Mouse (Mus musculus): ENCODE measurements at regions not wholly inside any gene's neighbourhood (a gene's known extent, or its start where the extent isn't known, plus 50 kb on each side); places are given as distances from the start of the nearest gene placed in this dataset.

DNA sequence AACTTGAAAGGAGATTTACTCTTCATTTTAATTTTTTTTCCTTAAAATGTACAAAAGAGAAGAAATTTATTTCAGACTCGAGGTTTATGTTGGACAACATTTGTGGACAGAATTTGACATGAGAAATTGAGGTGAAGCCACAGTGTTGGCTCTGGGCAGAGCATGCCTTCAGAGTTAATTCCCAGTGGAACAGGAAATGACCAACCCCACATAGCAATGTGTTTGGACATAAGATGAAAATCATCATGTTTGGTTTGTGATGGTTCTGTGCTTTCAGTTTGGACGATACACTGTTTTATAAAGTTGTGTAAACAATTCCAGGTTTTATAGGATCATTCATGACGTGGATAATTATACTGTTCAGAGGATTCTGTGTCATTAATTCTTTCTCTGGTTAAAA lies 271.9 kb upstream of the Mettl25 start:
- DNase-seq (ENCODE audit: extremely low read depth, low read depth), result no peak

DNA sequence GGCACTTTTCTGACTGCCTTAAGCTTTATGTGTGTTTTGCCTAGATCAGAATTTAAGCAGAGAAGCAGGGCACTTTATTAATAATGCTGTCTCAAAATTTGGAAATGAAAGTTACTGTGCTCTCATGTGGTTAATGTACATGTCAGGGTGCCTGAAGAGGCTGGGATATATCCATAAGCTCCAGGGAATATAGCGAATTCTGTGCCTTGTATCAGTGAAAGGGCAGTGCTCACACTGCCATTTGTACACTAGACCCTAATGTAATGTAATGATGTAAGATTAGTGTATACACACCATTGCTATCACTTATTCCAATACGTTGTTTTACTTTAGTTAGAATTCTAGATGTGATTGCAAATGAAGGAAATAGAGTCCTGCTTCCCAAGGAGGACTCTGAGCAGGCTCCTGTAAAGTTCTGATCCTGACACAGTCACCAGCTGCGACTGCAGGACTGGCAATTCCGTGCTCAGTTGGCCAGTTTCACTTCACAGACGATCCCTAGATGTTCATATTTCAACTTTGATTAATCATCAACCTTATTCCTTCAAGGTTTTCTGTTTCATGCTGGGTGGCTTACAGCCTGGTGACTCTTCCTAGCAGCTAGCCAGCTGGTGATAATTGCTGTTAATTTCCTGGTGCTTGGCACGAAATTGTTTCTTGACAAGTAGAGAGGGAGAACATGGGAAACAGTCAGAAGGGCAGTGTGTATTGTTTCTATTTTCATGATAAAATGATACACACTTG lies 273.7 kb upstream of the Mettl25 start:
- DNase-seq (ENCODE audit: extremely low read depth, low read depth), result no peak

DNA sequence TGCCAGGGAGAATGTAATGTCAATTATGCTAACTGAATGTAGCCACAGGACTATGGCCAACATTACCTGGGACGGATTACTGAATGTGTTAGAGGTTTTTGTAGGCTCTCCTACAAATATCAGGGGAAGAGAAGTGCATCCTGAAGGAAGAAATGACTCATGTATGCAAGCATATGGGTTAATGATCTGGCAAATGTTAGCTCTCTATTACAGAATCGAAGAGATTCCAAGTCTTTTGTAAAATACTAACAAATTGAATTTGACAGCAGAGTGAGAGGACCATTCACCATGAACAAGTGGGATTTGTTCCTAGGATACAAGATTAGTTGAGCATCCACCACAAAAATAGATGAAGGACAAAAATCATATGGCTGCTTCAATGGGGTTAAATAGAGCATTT lies 280.6 kb upstream of the Mettl25 start:
- no peak for DNase-seq (ENCODE audit: extremely low read depth, low read depth)

DNA sequence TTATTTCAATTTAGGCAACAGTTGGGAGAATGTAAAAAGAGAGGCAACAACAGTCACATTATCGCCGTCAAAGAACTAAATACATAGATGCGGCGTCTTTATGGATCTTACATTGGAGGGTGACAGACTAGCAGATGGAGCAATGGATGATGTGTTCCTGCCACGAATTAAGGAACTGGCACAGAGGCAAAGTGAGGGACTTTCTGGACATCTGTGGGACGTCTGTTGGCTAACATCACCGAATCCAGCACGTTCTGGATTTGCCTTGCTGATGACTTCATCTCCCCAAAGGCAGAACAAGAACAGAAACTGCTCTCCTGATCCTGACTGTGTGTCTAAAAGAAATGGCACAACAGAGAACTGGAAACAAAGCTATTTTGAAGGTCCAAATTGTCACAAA lies 281.8 kb upstream of the Mettl25 start:
- DNase-seq (ENCODE audit: extremely low read depth, low read depth), result no peak

DNA sequence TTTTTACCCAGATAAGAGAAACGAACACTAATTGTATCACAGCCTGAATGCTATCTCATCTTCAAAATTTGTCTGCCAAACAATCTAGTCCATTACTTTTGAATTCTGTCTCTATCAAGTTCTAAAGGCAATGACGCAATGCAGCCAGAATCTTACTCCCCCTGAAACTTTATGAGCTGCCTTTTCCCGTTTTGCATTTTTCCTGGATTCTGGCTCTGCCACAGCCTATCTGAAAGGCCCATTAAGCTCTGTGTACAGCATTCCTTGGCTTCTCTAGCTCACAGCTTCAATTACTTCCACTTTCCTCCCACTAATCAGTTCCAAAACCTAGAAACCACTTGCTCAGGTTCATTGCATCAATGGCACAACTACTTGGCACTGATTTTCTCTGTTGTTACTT lies 298.0 kb upstream of the Ppfia2 start:
- no peak for DNase-seq (ENCODE audit: extremely low read depth, low read depth)

DNA sequence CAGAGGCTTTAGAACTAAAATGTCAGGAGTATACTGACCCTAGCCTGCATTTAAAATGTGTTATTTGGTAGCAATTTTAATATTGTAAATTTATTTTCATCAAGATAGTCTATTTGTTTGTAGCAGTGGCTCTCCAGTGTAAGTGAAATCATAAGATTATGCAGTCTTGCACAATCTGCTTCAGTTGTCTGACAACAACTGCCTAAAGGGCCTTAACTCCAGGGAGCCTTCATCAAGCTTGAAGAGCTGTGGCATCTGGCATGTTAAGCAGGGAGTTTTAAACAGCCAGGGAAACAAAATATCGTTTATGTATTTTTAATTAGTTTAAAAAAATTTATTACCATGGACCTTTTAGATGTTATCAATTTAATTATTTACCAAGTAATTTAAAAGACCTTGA lies 295.7 kb upstream of the Ppfia2 start:
- no peak for DNase-seq (ENCODE audit: extremely low read depth, low read depth)

DNA sequence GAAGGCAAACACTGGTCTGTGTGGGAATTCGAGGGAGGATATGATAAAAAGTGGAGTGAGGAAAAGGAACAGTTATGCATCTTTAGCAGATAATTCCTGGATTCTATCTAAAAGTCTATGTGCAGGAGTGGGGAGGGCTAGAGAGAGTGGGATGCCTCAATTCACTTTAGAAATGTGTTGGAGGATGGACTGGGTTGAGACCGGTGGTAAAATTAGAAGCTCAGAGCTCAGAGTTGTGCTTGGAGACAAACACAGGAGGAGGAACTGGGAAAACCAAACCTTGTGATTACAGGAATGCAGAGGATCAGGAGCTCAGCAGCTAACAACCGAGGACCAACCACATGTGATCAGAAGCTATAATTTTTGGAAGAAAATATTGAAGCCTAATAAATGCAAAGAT lies 290.5 kb upstream of the Ppfia2 start:
- DNase-seq (ENCODE audit: extremely low read depth, low read depth), result no peak

DNA sequence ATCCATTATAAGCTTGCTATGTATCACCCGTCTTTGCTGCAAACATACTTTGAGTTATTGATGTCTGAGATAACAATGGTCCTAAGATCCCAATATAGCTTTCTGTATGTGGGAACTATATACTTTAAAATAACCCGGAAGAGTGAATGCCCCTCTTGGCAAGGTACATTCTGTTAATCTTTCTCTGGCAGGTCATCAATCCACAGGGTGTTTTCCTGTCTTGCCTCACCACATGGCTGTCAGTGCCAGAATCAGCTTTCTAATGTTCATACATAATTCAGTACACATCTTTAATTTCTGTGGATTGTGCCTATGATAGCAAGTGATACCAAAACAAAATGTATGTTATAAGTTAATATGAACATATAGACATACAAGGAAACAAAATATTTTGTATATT lies 267.6 kb upstream of the Ppfia2 start:
- no peak for DNase-seq (ENCODE audit: extremely low read depth, low read depth)

DNA sequence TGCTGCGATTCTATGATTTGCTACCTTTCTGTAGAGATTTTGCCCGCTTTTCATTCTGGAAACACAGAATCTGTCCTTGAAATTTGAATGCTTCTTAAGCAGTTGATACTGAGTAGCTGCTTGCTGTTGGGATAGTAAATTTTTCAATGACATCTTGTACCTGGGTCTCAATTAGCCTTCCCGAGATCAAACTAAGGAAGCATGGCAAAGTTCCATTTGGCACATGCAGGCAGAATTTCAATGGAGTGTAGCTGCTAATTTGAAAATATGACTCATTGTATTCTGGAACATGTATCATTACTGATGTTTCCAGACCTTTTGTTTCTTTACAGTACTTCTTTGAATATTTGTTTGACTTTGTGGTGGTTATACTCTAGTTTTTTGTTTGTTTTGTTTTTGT lies 245.9 kb upstream of the Ppfia2 start:
- no peak for DNase-seq (ENCODE audit: extremely low read depth, low read depth)

DNA sequence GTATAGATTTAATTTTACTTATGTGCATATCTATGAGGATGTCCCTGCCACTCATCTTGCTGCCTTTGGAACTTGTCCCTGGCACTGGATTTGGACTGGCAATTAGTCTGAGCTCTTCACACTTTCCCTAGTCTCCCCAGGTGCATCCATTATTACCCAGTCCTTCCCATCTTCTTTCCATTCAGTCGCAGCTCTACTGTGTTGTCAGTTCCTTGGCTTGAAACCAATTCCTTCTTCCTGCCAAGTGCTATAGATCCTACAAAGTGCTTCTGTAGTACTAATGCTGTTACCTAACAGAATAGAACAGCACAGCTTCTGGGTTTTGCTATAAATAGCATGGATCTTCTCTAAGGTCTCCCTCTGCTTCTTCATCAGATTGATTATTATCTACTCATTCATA lies 228.0 kb upstream of the Ppfia2 start:
- no peak for DNase-seq (ENCODE audit: extremely low read depth, low read depth)

DNA sequence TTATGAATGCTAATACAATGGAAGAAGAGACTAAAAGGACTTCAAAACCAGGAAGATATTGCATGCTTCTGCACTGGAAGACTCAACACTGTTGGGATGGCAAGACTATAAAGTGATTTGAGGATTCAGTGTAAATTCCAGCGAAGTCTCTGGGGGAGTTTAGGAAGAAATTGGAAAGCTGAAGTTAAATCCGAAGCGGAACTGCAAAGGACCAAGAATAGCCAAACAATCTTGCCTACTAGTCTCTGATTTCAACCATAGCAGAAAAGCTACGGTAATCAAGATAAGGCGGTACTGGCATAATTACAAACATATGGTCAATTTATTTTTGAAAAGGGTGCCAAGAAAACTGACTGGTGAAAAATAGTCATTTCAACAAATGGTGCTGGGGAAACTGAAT lies 216.0 kb upstream of the Ppfia2 start:
- no peak for DNase-seq (ENCODE audit: extremely low read depth, low read depth)

DNA sequence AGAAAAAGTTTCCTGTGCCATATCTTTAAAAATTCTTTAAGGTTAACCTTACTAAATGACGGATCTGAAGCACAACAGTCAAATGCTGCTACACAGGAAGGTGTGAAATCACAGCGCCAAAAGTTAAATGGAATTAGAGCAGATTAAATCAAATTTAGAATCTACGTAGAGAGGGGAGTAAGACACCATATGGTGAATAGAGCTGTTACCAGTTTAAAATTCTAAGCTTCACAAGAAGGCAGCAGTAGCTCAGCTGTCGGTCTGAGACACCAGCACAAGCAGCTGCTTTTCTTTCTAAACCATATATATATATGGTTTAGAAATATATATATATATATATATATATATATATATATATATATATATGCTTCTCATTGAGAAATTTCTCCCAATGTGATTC lies 210.3 kb upstream of the Ppfia2 start:
- no peak for DNase-seq (ENCODE audit: extremely low read depth, low read depth)

DNA sequence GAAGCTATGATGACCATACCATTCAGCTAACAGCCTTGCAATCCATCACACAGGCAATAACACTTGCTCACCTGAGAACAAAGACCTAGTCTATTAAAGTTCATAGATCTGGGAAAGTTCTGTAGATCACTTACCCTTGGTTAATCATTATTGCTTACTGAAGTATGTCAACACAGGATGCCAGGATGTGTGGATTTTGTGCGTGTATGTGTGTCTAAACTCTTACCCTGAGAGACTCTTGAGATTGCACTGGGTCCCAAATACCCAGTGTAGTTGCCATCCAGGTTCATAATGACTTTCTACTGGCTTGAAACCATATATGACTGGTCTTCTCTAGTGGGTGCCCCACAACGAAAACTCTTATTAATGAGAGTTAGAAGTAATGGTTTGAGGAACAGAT lies 196.8 kb upstream of the Ppfia2 start:
- DNase-seq (ENCODE audit: extremely low read depth, low read depth), result no peak

DNA sequence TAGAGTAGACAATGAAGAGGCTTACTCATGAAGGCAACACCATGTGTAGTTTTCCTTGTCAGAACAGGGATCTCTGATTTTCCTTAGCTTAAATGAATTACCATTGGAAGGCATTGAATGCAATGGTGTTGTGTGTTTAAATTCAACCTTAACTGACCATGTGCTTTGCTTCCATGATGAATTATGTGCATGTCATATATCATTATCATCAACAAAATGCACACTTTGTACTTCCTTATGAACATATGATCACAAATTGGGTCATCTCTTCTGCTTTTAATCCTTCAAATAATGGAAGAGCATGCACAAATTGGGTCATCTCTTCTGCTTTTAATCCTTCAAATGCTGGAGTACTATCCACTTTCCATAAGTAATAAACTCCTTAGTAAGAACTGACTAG lies 180.2 kb upstream of the Ppfia2 start:
- DNase-seq (ENCODE audit: extremely low read depth, low read depth), result no peak

DNA sequence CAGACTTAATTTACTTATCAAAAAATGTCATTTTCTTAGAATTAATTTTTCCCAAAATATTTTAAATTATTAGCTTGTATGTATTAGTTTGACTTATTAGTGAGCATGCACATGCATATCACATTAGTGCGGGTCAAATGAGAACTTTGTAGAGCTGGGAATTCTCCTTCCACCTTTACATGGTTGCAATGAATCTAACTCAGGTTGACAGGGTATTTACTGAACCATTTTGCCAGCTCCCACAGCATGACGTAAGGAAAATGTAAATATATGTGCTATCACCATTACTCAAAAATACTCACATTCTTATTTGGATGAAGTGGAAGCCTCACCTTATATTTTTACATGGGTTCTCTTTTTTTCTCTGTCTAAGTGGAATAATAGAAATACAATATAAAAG lies 179.4 kb upstream of the Ppfia2 start:
- no peak for DNase-seq (ENCODE audit: extremely low read depth, low read depth)

DNA sequence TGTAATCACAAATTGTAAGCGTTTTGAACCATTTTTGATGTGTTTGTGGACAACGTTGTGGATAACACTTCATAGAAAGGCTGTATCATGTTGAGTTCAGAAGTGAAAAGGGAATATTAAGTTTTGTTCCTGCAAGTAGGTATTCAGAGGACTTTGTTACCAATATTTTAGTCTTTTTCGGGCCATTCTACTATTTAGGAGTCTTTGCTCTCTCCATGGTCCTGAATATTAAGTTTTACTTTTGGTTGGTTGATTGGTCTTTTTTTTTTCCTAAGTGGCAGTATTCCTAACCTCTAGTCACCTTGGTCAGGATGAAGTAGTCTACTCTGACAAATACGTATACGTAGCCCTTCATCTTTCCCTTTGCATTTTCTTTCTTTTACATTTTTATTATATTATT lies 174.6 kb upstream of the Ppfia2 start:
- no peak for DNase-seq (ENCODE audit: extremely low read depth, low read depth)

DNA sequence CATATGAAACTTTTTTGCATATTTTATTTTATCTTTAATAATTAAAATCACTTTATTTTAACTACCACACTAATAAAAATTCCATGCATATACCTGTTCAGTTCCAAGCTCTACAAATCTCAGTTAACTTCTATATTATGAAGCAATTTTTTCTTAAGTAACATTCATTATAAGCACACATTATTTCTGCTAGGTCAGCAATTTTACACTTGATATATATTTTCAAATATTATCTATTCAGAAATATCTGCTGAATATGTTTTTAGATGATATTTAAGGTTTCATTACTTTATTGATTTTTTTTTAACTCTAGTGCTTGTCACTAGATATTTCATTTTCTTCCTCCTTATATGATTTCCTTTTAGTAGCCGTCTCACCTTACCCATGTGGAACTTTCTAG lies 135.0 kb upstream of the Ppfia2 start:
- no peak for DNase-seq (ENCODE audit: extremely low read depth, low read depth)

DNA sequence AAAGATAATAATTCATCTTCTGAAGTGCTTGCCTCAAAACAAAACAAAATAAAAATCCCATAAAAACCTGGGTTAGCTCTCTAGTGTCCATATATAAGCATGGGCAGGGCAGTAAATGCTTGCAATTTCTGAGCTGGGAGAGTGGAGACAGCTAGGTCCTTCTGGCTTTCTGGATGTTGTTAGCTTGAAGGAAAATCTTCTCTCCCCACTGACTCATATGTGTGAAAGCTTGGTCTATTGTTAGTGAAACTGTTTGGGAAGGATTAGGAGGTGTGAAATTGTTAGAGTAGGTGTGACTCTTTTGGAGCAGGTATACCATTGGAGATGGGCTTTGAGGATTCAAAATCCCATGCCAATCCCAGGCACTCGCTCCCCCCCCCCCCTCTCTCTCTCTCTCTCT lies 118.5 kb upstream of the Ppfia2 start:
- DNase-seq (ENCODE audit: extremely low read depth, low read depth), result no peak

DNA sequence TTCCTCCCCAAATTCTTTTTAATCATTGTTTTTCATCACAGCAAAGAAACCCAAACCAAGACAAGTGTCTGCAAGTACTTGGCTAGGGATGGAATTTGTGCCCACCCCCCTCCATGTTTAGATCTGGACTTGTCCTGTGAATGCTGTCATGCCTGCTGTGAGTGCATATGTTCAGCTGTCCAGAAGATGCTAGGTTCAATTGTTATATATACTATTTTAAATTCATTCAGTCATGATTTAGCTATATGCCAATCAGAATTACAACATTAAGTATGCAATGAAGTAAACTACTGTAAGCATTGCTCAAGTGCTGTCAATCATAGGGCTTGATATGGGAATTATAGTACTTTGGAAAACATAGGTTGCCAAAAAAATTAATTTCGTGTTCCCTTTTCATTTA lies 94.5 kb upstream of the Ppfia2 start:
- no peak for DNase-seq (ENCODE audit: extremely low read depth, low read depth)

DNA sequence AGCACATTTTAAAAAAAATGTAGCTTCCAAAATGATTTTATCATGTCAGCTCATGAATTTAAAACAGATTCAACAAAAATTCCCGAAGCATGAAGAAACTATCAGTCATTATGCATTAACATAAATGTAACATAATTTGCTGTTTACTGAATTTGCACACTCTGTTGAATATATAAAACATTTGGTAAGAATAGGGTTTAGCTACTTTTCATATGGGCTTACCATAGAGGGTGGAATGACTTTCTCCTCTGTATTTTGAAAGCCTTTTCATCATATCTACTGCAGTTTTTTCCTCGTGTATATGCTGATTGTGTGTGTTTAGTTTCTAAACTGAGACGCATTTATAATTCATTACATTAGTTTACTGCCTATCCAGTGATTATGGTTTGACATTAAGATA lies 94.0 kb upstream of the Ppfia2 start:
- no peak for DNase-seq (ENCODE audit: extremely low read depth, low read depth)

DNA sequence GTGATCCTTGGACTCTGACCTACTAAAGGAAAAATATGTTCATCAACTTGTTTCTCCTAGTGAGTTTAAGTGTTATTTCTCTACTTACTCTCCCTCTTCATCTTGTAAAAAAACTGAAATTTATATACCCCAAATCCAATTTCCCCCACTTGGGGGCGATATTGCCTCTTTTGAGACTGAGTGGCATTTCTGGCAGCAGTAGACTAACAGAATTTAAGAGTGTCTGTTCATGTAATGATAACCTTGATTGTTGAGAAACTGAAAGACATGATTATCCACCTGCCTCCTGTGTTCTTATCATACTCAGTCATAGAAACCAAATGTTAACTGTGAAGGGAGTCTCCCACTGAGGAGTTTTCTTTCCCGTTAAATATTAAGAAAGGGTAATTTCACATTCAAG lies 89.5 kb upstream of the Ppfia2 start:
- DNase-seq (ENCODE audit: extremely low read depth, low read depth), result peak; percentile 8

DNA sequence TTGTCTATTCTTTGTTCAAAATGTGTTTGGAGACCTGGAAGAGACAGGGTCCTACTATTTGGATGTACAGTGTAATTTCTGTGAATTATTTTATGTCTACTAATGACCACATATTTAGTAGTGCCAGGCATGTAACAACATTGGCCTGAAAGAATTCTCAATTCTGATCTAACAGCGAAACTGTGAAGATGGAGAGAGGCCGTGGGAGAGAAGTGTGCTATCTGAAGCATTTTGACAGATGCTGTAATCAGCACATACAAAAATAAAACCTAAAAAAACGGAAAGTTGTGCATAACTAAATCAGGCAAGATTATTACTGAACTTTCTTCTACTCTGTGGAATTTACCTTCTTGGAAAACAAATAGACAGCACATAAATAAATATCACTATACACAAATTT lies 61.4 kb upstream of the Ppfia2 start:
- DNase-seq (ENCODE audit: extremely low read depth, low read depth), result no peak

DNA sequence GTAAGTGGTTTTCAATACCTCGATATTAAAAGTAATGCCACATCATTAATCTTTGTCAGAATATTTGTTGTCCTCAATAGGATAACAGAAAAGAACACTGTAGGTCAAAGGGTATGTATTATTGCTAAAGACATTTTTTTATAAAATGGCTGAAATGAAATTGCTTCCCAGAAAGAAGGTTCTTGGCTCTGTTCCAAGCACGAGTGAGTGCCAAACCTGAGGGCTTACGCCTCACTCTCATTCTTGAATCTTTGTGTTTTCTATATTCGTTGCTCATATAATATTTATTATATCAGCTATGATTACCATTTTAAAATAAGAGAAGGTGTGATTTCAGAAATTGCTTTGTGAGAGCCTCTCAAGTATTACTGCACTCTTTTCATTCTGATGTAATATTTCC lies 57.0 kb upstream of the Ppfia2 start:
- no peak for DNase-seq (ENCODE audit: extremely low read depth, low read depth)

DNA sequence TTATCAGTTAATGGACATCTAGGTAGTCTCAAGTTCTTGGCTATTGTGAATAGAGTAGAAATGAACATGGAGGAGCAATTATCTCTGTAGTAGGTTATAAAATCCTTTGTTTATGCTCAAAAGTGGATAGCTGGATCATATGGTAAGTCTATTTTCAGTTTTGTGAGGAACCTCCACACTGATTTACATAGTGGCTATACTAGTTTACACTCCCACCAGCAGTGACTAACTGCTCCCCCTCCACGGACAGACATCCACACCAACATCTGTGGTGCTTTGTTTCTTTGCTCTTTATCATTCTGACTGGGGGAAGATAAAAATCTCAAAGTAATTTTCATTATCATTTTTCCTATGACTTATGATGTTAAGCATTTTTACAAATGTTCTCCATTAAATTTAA lies 55.1 kb upstream of the Ppfia2 start:
- no peak for DNase-seq (ENCODE audit: extremely low read depth, low read depth)

Data from MEL-GATA-1-ER (cell line).